Mouse (Mus musculus) ES-E14 (cell line): ENCODE data around the gene Dnaic2.

ENCODE experiments used
- CHD2 ChIP-seq: IDR thresholded peaks from 2 replicates; pipeline ENCODE4 v1.6.1; 2014; ENCODE audit warnings: mild to moderate bottlenecking, low read depth, low read length, inconsistent platforms
- MAFK ChIP-seq: IDR thresholded peaks from 2 replicates; pipeline ENCODE4 v1.6.1; 2014; ENCODE audit warnings: mild to moderate bottlenecking, low read depth, low read length, inconsistent platforms; ENCODE audit not compliant: insufficient read depth
- ZNF384 ChIP-seq: IDR thresholded peaks from 2 replicates; pipeline ENCODE4 v1.6.1; 2012; ENCODE audit warnings: low read depth, low read length, inconsistent platforms

DNA sequence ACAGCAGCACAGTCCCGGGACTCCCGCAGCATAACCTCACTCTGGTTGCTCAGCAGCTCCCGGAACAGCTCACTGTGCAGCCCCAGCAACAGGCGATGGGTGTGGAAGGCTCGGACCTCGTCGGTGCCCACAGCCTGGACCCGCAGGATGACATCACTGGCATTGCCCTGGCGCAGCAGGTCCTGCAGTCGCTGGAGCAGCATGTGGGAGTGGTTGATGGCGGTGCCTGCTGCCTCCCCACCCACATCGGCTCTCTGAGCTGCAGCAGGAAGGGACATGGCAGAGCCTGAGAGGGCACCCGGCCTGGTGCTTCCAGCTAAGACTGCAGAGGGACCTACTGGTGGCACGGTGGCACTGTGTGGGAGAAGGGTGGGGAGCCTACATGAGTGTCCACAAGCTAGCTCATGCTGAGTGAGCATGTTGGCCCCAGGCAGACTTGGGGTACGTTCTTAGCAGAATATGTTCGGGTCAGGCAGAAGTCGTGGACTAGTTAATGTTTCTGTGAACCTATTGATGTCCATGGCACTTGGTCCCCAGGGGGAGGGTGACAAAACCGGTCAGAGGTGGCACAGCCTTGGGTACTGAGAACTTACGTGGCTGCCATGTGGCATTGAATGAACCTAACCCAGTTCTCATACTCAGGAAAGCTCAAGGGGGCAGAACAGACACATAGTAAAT, 66.8 kb downstream of the Dnaic2 start:
- TF ChIP-seq MAFK (no peak), CHD2 (no peak), ZNF384 (no peak)
